Mouse (Mus musculus) midbrain, embryonic 12.5 days (tissue): Measurements from ENCODE around the gene Nacc2. TPM values are rescaled to one million over a fixed set of nuclear protein-coding genes. Genes with fewer than 3 reads are reported as not detected.

Source experiments
- ATAC-seq: fragments of 200-750 bp; cut with Nextera tagmentation; 2 replicates; pipeline ENCODE4 v1.8.0; 2017; ENCODE audit warnings: low read depth, moderate TSS enrichment, moderate library complexity; ENCODE audit not compliant: low FRiP score
- H3K27ac ChIP-seq: fragments of 300-500 bp; sonication (generic); replicated peaks from 2 replicates; pipeline ENCODE4 v1.5.1; 2016; ENCODE audit warnings: mild to moderate bottlenecking
- H3K27me3 ChIP-seq: fragments of 300-500 bp; sonication (generic); 2 replicates; pipeline ENCODE4 v1.6.1; 2016; ENCODE audit warnings: mild to moderate bottlenecking
- H3K36me3 ChIP-seq: fragments of 300-500 bp; sonication (generic); 2 replicates; pipeline ENCODE4 v1.6.1; 2016
- H3K4me1 ChIP-seq: fragments of 300-500 bp; sonication (generic); 2 replicates; pipeline ENCODE4 v1.6.1; 2016
- H3K4me2 ChIP-seq: fragments of 300-500 bp; sonication (generic); replicated peaks from 2 replicates; pipeline ENCODE4 v1.6.1; 2016; ENCODE audit warnings: mild to moderate bottlenecking, moderate library complexity
- H3K4me3 ChIP-seq: fragments of 300-500 bp; sonication (generic); 2 replicates; pipeline ENCODE4 v1.5.1; 2016; ENCODE audit warnings: mild to moderate bottlenecking
- H3K9ac ChIP-seq: fragments of 300-500 bp; sonication (generic); replicated peaks from 2 replicates; pipeline ENCODE4 v1.6.1; 2016; ENCODE audit warnings: mild to moderate bottlenecking, moderate library complexity
- H3K9me3 ChIP-seq: fragments of 300-500 bp; sonication (generic); 2 replicates; pipeline ENCODE4 v1.6.1; 2016; ENCODE audit warnings: mild to moderate bottlenecking
- WGBS: fragments of 180-500 bp; shearing (Covaris S2); methylation state at CpG from one replicate; pipeline ENCODE4 v1.1.7; 2016; 5-methylcytosine and 5-hydroxymethylcytosine counted together
- polyA plus RNA-seq: library from polyadenylated mRNA; unstranded; fragments of >200 nt; fragmentation: Nextera tagmentation; extraction: Ambion mirVana; gene quantifications from 2 replicates; pipeline ENCODE4 v1.2.1, GENCODE M21; 2016

The Nacc2 gene
- polyA plus RNA-seq, 1 experiment from 2014 or later: 8.7 TPM

DNA sequence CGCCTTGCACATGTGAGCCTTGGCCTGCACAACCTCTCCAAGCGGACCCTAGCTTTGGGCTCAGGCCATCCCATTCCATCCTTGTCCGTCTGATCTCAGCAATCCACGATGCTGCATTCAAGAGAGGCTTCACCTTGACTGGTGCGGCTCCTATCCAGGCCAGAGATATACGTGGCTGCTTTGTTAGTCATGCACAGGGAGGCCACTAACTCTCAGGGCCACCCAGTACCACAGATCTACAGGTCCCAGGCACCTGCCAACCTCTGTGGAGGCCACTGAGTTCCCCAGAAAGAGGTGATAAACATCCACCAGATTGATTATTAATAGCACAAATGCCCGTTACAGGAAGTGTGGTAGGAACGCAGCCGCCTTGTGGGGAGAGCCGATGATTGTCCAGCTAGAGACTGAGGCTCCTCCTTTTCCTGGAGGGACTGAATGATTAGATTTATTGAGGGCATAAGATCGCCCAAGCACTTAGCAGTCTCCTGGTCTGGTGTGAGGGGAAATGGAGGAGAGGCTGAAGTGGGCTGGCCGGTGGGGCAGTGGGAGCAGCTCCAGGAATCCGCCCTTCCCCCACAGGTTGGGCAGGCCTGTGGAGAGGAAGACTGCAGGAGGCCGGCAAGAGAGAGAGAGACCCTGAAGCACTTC, 81.7 kb downstream of the Nacc2 start:
- 62% methylated on average over 14 of the region's 14 CpGs for WGBS

DNA sequence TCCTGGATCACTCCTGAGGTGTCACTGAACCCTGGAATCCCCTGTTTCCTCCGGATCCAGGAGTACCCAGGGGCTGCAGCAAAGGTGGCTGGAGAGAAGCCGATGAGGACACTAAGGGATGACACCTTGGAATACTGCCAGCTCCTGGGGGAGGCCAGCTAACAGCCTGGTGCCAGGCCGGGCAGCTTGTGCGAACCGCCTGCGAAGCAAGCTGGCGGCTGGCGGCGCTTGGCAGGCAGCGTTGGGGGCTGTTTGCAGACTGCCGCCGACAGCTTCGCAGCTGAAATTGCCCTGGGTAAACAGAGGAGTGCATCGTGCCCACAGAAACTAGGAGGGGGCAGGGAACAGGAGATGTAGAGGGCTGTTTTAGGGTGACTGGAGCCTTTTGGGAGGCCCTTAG, 83.1 kb downstream of the Nacc2 start:
- Histone ChIP-seq H3K36me3 (no peaks in the 10 kb centered on the region), H3K27me3 (no peaks in the 10 kb centered on the region), H3K4me1 (0 out of 2 replicates have a peak, but pooled peaks cover 2% of the 10 kb centered on the region), H3K9me3 (no peaks in the 10 kb centered on the region), H3K4me3 (no peak overlapping the region), H3K27ac (no peak overlapping the region), H3K4me2 (no peak overlapping the region), H3K9ac (no peak overlapping the region)
- ATAC-seq: no peak
- 79% methylated on average over 14 of the region's 14 CpGs for WGBS

More for the DNA sequence above, 81.7 kb downstream of the Nacc2 start:
- H3K9ac ChIP-seq: no peak overlapping the region
- H3K27ac ChIP-seq: no peak overlapping the region
- no peak for ATAC-seq
- no peaks in the 10 kb centered on the region for H3K27me3 ChIP-seq
- no peak overlapping the region for H3K4me2 ChIP-seq
- H3K4me1 ChIP-seq: 0 out of 2 replicates have a peak, but pooled peaks cover 2% of the 10 kb centered on the region
- no peak overlapping the region for H3K4me3 ChIP-seq
- H3K36me3 ChIP-seq: no peaks in the 10 kb centered on the region
- H3K9me3 ChIP-seq: no peaks in the 10 kb centered on the region

DNA sequence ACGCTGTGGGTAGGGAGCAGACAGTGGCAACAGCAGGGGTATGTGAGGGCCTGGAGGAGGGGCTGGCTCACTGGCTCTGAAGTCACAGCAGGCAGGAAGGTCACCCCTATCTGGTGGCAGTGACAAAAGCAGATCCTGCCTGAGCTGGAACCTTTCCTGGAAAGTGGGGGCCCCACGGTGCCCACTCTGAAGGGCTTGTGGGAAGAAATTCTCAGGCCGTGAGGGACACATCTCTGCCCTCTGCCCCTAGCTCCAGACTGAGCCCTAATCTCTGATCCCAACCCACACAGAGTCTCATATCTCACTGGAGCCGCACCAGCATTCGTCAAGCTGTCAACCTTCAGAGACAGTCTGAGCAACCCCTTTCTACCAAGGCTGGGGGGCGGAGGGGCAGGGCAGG, 85.6 kb downstream of the Nacc2 start:
- Histone ChIP-seq H3K9me3 (no peaks in the 10 kb centered on the region), H3K4me2 (no peak overlapping the region), H3K4me1 (0 out of 2 replicates have a peak, but pooled peaks cover 2% of the 10 kb centered on the region), H3K36me3 (no peaks in the 10 kb centered on the region), H3K27ac (no peak overlapping the region), H3K9ac (no peak overlapping the region), H3K27me3 (0 out of 2 replicates have a peak, but pooled peaks cover 4% of the 10 kb centered on the region), H3K4me3 (no peak overlapping the region)
- no peak for ATAC-seq
- 75% methylated on average over 6 of the region's 6 CpGs for WGBS

DNA sequence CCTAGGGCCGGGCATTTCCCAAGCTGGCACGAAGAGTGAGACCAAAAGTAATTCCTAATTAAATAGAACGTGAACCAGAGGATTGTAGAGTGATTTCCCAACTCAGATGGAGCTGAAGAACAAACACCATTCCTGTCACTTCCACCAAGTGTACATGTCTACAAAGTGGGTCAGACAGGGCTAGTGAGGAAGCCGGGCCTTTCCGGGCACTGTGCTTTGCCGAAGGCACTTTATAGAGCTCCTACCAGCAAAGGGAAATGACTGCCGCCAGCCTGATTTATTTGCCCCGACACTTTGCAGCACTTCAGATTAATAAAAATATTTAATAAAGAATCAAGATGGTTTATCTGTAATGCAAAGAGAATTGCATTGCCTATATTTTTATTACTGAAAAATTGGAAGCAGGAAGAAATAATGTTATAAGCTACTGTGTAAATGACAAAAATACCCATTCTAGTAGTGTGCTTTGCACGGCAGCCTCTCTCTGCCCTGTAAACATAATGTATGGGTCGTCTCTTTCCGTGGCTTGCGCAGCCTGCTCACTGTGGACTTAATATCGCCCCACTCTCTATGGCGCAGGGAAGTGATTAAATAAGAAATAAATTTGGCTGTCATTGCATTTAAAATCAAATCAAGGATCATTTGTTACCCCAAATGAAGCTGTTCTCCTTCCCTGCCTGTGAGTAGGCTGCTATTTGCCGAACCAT, 88.5 kb downstream of the Nacc2 start:
- no peak overlapping the region for H3K4me3 ChIP-seq
- no peak overlapping the region for H3K4me2 ChIP-seq
- H3K36me3 ChIP-seq: no peaks in the 10 kb centered on the region
- WGBS: 90% methylated on average over 15 of the region's 15 CpGs
- H3K27ac ChIP-seq: no peak overlapping the region
- no peak overlapping the region for H3K9ac ChIP-seq
- no peak for ATAC-seq
- peaks cover 8% of the 10 kb centered on the region; the same call in 1 of the 2 replicates for H3K27me3 ChIP-seq
- H3K4me1 ChIP-seq: no peaks in the 10 kb centered on the region
- no peaks in the 10 kb centered on the region for H3K9me3 ChIP-seq

DNA sequence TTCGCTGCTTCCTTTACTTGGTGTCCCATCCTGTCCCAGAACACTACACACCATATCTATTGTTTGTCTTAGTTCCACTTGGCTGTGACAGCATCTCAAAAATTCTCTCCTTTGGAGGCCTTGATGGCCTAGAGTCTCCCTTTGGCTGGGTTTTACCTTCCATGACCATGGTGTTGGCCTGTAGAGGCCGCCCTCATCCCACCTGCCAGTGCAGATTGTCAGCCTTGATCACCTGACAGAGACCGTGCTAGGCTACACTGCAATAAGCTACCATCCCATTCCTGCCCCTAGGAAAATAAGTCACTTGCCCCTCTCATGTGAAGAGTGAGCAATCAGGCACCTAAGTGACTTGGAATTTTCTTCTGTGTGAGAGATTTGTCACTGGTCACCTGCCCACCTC, 92.7 kb downstream of the Nacc2 start:
- ATAC-seq: no peak
- Histone ChIP-seq H3K27ac (no peak overlapping the region), H3K4me3 (no peak overlapping the region), H3K9ac (no peak overlapping the region), H3K27me3 (peaks cover 8% of the 10 kb centered on the region; the same call in 1 of the 2 replicates), H3K9me3 (no peaks in the 10 kb centered on the region), H3K36me3 (no peaks in the 10 kb centered on the region), H3K4me2 (no peak overlapping the region), H3K4me1 (no peaks in the 10 kb centered on the region)
- 51% methylated on average over 3 of the region's 3 CpGs for WGBS

DNA sequence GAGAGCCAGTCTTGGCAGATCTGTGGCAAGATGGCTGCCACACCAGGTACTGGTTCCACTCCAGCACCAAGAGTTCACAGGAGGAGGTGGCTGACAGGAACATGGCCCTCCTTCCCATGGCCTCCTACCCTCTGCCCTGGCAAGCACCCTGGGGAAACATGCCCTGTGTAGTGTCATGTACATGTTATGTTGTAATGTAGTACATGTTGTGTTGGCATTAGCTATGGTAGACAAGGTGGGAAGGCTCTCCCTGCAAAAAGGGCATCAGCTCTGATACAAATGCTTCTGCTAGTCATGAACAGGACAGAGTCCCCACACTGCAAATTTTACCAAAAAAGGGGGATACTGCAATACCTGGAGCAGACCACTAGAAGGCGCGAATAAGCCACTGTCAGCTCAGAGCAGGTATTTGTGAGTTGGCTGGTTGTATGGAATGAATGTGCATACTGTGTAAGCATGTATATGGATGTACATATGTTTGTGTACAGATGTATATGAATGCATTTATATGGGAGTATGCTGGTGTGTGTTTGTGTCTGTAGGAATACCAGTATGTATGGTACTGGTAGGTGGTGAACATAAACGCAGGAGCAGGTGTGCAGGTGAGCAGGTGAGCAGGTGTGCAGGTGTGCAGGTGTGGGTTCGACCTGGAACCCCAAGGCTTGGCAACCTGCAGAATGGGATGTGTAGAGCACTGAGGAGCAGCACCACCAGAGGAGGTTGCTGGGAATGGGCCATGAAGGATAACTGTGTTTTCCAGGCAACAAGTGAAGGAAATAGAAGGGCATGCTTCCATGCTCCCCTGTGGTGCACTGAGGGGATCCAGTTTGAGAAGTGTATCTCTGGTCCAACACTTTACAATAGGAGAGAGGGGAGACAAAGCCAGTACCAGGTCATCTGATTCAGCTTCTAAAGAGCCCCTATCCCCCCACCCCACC, 98.6 kb downstream of the Nacc2 start:
- H3K4me3 ChIP-seq: no peak overlapping the region
- peaks cover 15% of the 10 kb centered on the region for H3K4me1 ChIP-seq
- H3K27ac ChIP-seq: no peak overlapping the region
- no peaks in the 10 kb centered on the region for H3K36me3 ChIP-seq
- no peak overlapping the region for H3K9ac ChIP-seq
- no peaks in the 10 kb centered on the region for H3K27me3 ChIP-seq
- WGBS: 33% methylated on average over 4 of the region's 4 CpGs
- ATAC-seq: no peak
- no peak overlapping the region for H3K4me2 ChIP-seq
- H3K9me3 ChIP-seq: no peaks in the 10 kb centered on the region

DNA sequence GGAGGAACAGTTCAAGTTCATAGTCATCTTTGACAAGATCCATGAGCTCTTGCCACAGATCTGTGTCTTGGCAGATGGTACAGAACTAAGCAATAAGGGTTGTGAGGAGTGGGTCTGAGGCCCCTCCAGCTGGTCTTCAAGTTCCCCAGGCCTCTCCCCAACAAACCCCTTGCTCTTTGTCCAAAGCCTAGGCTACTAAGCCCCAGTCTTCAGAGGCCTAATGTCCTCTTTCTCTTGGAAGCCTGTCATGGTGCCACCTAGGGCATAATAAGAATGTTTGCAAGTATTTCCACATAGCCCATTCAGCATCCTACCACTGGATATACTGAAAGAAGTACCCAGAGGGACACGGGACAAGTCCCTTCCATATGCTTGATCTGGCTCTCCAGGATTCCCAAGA, 100.4 kb downstream of the Nacc2 start:
- Histone ChIP-seq H3K4me2 (no peak overlapping the region), H3K9me3 (no peaks in the 10 kb centered on the region), H3K4me1 (peaks cover 15% of the 10 kb centered on the region), H3K27me3 (no peaks in the 10 kb centered on the region), H3K36me3 (no peaks in the 10 kb centered on the region), H3K9ac (no peak overlapping the region), H3K4me3 (no peak overlapping the region), H3K27ac (no peak overlapping the region)
- ATAC-seq: no peak
- 82% methylated on average over 1 of the region's 1 CpGs for WGBS

DNA sequence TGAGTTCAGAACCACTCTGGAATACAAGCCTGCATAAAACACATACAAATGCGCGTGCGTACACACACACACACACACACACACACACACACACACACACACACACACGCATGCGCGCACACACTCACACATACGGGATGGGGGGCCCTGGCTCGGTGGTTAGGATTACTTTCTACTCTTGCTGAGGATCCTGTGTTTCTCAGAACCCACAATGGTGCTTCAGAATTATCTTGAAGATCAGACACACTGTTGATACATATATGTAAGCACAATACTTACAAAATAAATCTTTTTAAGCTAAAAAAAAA, 100.8 kb downstream of the Nacc2 start:
- 86% methylated on average over 7 of the region's 8 CpGs for WGBS
- Histone ChIP-seq H3K27me3 (no peaks in the 10 kb centered on the region), H3K9me3 (no peaks in the 10 kb centered on the region), H3K36me3 (no peaks in the 10 kb centered on the region), H3K27ac (no peak overlapping the region), H3K4me1 (peaks cover 15% of the 10 kb centered on the region), H3K4me2 (peak overlapping the region; percentile 39; the same call in 1 of the 2 replicates), H3K9ac (no peak overlapping the region), H3K4me3 (no peak overlapping the region)
- peak; percentile 29; the same call in 1 of the 2 replicates for ATAC-seq

DNA sequence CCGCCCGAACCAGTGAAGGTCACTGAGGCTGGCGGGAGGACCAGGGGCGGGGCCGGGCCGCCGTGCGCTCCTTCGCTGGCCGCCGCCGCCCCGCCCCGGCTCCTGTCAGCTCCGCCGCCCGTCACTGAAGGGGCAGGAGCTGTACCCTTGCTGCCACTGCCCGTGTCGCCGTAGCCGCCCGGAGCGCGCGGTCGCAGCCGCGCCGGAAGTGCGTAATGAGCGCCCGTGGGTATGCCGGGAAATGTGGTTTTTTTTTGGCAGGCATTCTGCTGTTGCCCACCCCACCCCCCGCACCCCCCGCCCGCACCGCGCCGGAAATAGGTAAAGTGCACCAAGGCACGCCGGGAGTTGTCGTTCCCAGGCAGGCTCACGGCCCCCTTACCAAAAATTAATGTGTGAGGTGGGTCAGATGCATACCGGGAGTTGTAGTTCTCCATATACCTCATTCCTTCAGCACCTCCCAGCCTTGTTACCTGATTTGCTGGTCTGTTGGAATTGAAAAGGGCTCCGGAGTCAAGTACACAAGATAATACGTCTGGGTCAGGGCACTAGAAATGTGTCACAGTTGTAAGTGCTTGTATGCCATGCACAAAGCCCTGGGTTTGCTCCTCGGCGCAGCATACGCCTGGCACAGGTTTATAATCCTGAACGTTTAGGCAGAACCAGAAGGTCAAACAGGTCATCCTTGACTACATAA, 101.3 kb downstream of the Nacc2 start, which contains the start of gene Ubac1:
Gene Ubac1, minus strand, starts transcription at position 187 of the 697 bp plus-strand sequence.
- Histone ChIP-seq H3K9me3 (no peaks in the 10 kb centered on the region), H3K36me3 (no peaks in the 10 kb centered on the region), H3K4me1 (peaks cover 15% of the 10 kb centered on the region), H3K27me3 (no peaks in the 10 kb centered on the region), H3K4me2 (peak within 1 kb of the TSS; percentile 96), H3K27ac (peak within 1 kb of the TSS; percentile 84), H3K4me3 (peak within 1 kb of the TSS; percentile 90), H3K9ac (peak within 1 kb of the TSS; percentile 81)
- WGBS: 7% methylated on average over 48 of the region's 50 CpGs
- ATAC-seq: peak; percentile 94

DNA sequence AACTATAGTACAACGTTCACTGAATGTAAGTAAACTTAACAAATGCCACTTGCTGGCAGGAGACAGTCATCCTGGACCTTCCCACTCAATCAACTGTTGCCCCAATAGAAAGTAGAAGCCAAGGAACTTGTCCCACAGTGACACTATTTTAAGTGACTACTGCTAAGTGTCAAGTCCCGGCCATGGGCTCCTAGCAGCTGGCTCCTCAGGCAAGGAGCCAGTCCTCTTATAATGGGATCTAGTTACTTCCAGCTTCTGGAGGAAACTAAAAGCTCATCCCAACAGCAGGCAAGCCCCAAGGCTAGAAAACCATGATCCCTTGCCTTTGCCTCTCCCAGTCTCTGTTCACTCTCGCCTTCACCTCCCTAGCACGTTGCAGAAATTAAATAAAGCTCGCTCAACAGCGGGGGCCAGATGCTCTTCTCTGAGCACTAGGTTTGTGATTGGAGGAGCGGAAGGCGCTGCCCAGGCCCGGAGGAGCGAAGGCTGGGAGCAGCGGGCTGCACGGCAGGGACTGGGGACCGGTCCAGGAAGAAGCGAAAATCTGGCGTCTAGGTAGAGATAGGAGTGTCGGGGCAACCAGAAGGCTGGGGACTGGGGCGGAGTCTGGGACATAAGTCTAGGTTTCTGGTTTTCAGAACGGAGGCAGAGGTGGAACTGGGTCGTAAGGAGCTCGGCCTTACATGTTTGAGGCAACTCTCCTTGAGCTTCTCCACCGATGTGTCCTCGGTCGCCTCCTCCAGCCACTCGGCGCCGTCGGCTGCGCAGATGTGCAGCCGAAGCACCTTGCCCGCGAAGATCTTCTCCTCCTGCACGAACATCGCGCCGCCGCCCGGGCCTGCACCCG, 102.1 kb downstream of the Nacc2 start:
- Histone ChIP-seq H3K4me1 (peaks cover 15% of the 10 kb centered on the region), H3K27me3 (no peaks in the 10 kb centered on the region), H3K9ac (peak overlapping the region; percentile 81), H3K4me3 (peak overlapping the region; percentile 90), H3K36me3 (0 out of 2 replicates have a peak, but pooled peaks cover 3% of the 10 kb centered on the region), H3K9me3 (no peaks in the 10 kb centered on the region), H3K4me2 (peak overlapping the region; percentile 96), H3K27ac (peak overlapping the region; percentile 84)
- peak; percentile 28 for ATAC-seq
- 4% methylated on average over 38 of the region's 38 CpGs for WGBS

DNA sequence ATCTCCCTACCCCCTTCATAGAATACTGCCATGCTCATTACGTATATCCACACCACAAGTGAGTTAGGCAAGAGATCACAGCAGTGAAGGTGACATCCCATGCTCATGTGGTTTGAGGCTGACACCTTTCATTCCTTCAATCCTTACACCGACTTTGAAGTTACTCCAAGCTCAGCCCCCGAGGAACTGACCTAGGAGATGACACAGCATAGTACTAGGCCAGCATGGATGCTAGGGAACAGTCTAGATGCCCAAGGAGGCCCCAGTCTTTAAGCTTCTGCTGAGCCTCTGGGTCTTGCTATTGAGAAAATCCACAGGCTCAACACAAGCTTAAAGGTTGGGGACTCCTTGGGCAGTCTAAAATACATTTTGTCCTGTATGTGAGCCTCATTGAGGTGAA, 103.1 kb downstream of the Nacc2 start:
- ATAC-seq: no peak
- Histone ChIP-seq H3K9ac (no peak overlapping the region), H3K27me3 (no peaks in the 10 kb centered on the region), H3K4me3 (peak overlapping the region; percentile 90; the same call in 1 of the 2 replicates), H3K27ac (no peak overlapping the region), H3K36me3 (peaks cover 12% of the 10 kb centered on the region; the same call in 1 of the 2 replicates), H3K4me2 (peak overlapping the region; percentile 96), H3K4me1 (peaks cover 15% of the 10 kb centered on the region), H3K9me3 (no peaks in the 10 kb centered on the region)
- WGBS: 84% methylated on average over 3 of the region's 3 CpGs
